Mouse (Mus musculus) midbrain, embryonic 16.5 days (tissue): ENCODE results near the gene Cct4. TPM values are rescaled to one million over a fixed set of nuclear protein-coding genes. Genes with fewer than 3 reads are reported as not detected.

Experiments used
- ATAC-seq: fragments of 200-750 bp; cut with Nextera tagmentation; 2 replicates; pipeline ENCODE4 v1.8.0; 2017; ENCODE audit warnings: moderate TSS enrichment
- H3K27ac ChIP-seq: fragments of 300-500 bp; sonication (generic); 2 replicates; pipeline ENCODE4 v1.5.1; 2014; ENCODE audit warnings: mild to moderate bottlenecking, low read length, mixed read lengths
- H3K27me3 ChIP-seq: fragments of 300-500 bp; sonication (generic); 2 replicates; pipeline ENCODE4 v1.6.1; 2014; ENCODE audit warnings: low read depth, low read length, mixed read lengths; ENCODE audit not compliant: control insufficient read depth, insufficient read depth
- H3K36me3 ChIP-seq: fragments of 300-500 bp; sonication (generic); 2 replicates; pipeline ENCODE4 v1.6.1; 2014; ENCODE audit warnings: mild to moderate bottlenecking, low read length, moderate library complexity, mixed read lengths; ENCODE audit not compliant: control insufficient read depth, insufficient read depth
- H3K4me1 ChIP-seq: fragments of 300-500 bp; sonication (generic); 2 replicates; pipeline ENCODE4 v1.6.1; 2014; ENCODE audit warnings: mild to moderate bottlenecking, low read length, mixed read lengths; ENCODE audit not compliant: control insufficient read depth, insufficient read depth
- H3K4me2 ChIP-seq: fragments of 300-500 bp; sonication (generic); 2 replicates; pipeline ENCODE4 v1.6.1; 2014; ENCODE audit warnings: mild to moderate bottlenecking, low read length, mixed read lengths
- H3K4me3 ChIP-seq: fragments of 300-500 bp; sonication (generic); 2 replicates; pipeline ENCODE4 v1.5.1; 2014; ENCODE audit warnings: low read depth, mild to moderate bottlenecking, low read length, moderate library complexity, mixed read lengths
- H3K9ac ChIP-seq: fragments of 300-500 bp; sonication (generic); 2 replicates; pipeline ENCODE4 v1.6.1; 2014; ENCODE audit warnings: low read depth, low read length, mixed read lengths
- H3K9me3 ChIP-seq: fragments of 300-500 bp; sonication (generic); replicated peaks from 2 replicates; pipeline ENCODE4 v1.6.1; 2014; ENCODE audit warnings: mild to moderate bottlenecking, low read length, mixed read lengths; ENCODE audit not compliant: control insufficient read depth, poor library complexity, severe bottlenecking
- WGBS: fragments of 180-500 bp; shearing (Covaris S2); extraction: QIAGEN DNeasy Blood & Tissue Kit; methylation state at CpG from one replicate; pipeline ENCODE4 v1.1.7; 2014; 5-methylcytosine and 5-hydroxymethylcytosine counted together
- polyA plus RNA-seq: library from polyadenylated mRNA; unstranded; fragments of >200 nt; fragmentation: Nextera tagmentation; extraction: Ambion mirVana; gene quantifications from 2 replicates; pipeline ENCODE4 v1.2.1, GENCODE M21; 2015

The Cct4 gene
- polyA plus RNA-seq, 1 experiment from 2014 or later = 276 TPM

GRCm38 (mm10) chr11:22979221-22979620, 11.1 kb upstream of the Cct4 start:
- no peak overlapping the region for H3K9ac ChIP-seq
- ATAC-seq = no peak
- H3K27ac ChIP-seq = no peak overlapping the region
- H3K4me2 ChIP-seq = no peak overlapping the region
- H3K4me3 ChIP-seq = no peak overlapping the region
- WGBS = 84% methylated on average over 1 of the region's 1 CpGs
- H3K27me3 ChIP-seq = no peaks in the 10 kb centered on the region
- no peaks in the 10 kb centered on the region for H3K9me3 ChIP-seq
- peaks cover 43% of the 10 kb centered on the region for H3K4me1 ChIP-seq
- H3K36me3 ChIP-seq = peaks cover 3% of the 10 kb centered on the region; the same call in 1 of the 2 replicates

GRCm38 (mm10) chr11:22981041-22981440, 9.3 kb upstream of the Cct4 start:
- peak overlapping the region; percentile 68 for H3K4me2 ChIP-seq
- H3K36me3 ChIP-seq = peaks cover 2% of the 10 kb centered on the region; the same call in 1 of the 2 replicates
- peak; percentile 6; the same call in 1 of the 2 replicates for ATAC-seq
- peaks cover 30% of the 10 kb centered on the region for H3K4me1 ChIP-seq
- H3K9me3 ChIP-seq = no peaks in the 10 kb centered on the region
- H3K27ac ChIP-seq = no peak overlapping the region
- WGBS = 50% methylated on average over 4 of the region's 4 CpGs
- H3K9ac ChIP-seq = peak overlapping the region; percentile 69
- H3K27me3 ChIP-seq = no peaks in the 10 kb centered on the region
- H3K4me3 ChIP-seq = peak overlapping the region; percentile 58

- H3K9me3 ChIP-seq = no peaks in the 10 kb centered on the region
- WGBS = 4% methylated on average over 12 of the region's 12 CpGs
- H3K27ac ChIP-seq = peak overlapping the region; percentile 92
- H3K4me2 ChIP-seq = peak overlapping the region; percentile 68
- peak overlapping the region; percentile 69 for H3K9ac ChIP-seq
- H3K36me3 ChIP-seq = peaks cover 2% of the 10 kb centered on the region; the same call in 1 of the 2 replicates
- ATAC-seq = peak; percentile 59
- H3K4me1 ChIP-seq = peaks cover 25% of the 10 kb centered on the region
- H3K4me3 ChIP-seq = peak overlapping the region; percentile 58
- no peaks in the 10 kb centered on the region for H3K27me3 ChIP-seq
Measured at GRCm38 (mm10) chr11:22981543-22981950, 8.8 kb upstream of the Cct4 start.

GRCm38 (mm10) chr11:22981984-22982757, 8.1 kb upstream of the Cct4 start, which contains the start of the genes Gm28048 and Commd1:
Gene Gm28048, minus strand, starts transcription at chr11:22982090.
Gene Commd1, minus strand, starts transcription at chr11:22982382.
- Histone ChIP-seq H3K36me3 (no peaks in the 10 kb centered on the region), H3K4me2 (peak within 1 kb of the TSS; percentile 68), H3K27ac (peak within 1 kb of the TSS; percentile 92), H3K4me1 (peaks cover 21% of the 10 kb centered on the region), H3K4me3 (peak within 1 kb of the TSS; percentile 58), H3K9ac (peak within 1 kb of the TSS; percentile 69), H3K9me3 (no peaks in the 10 kb centered on the region), H3K27me3 (no peaks in the 10 kb centered on the region)
- 2% methylated on average over 41 of the region's 42 CpGs for WGBS
- ATAC-seq = peak; percentile 95

GRCm38 (mm10) chr11:22982846-22983245, 7.5 kb upstream of the Cct4 start:
- Histone ChIP-seq H3K36me3 (no peaks in the 10 kb centered on the region), H3K4me2 (no peak overlapping the region), H3K27ac (0 out of 2 replicates have a peak overlapping the region, but pooled peaks have one; percentile 23), H3K9me3 (no peaks in the 10 kb centered on the region), H3K4me3 (no peak overlapping the region), H3K9ac (no peak overlapping the region), H3K27me3 (no peaks in the 10 kb centered on the region), H3K4me1 (peaks cover 16% of the 10 kb centered on the region)
- WGBS = 64% methylated on average over 6 of the region's 6 CpGs
- no peak for ATAC-seq

GRCm38 (mm10) chr11:22985510-22985909, 4.8 kb upstream of the Cct4 start:
- Histone ChIP-seq H3K4me1 (peaks cover 16% of the 10 kb centered on the region), H3K27ac (no peak overlapping the region), H3K36me3 (no peaks in the 10 kb centered on the region), H3K9ac (no peak overlapping the region), H3K27me3 (no peaks in the 10 kb centered on the region), H3K9me3 (no peaks in the 10 kb centered on the region), H3K4me3 (no peak overlapping the region), H3K4me2 (no peak overlapping the region)
- 86% methylated on average over 3 of the region's 3 CpGs for WGBS
- no peak for ATAC-seq

GRCm38 (mm10) chr11:22987357-22987756, 3.0 kb upstream of the Cct4 start:
- Histone ChIP-seq H3K27me3 (no peaks in the 10 kb centered on the region), H3K4me1 (peaks cover 16% of the 10 kb centered on the region), H3K9me3 (no peaks in the 10 kb centered on the region), H3K4me2 (no peak overlapping the region), H3K4me3 (no peak overlapping the region), H3K36me3 (no peaks in the 10 kb centered on the region), H3K27ac (peak overlapping the region; percentile 53; the same call in 1 of the 2 replicates), H3K9ac (no peak overlapping the region)
- no peak for ATAC-seq
- 41% methylated on average over 2 of the region's 2 CpGs for WGBS

GRCm38 (mm10) chr11:22989786-22990185, 533 bp upstream of the Cct4 start:
- Histone ChIP-seq H3K4me3 (peak overlapping the region; percentile 79), H3K36me3 (peaks cover 8% of the 10 kb centered on the region; the same call in 1 of the 2 replicates), H3K9ac (peak overlapping the region; percentile 92), H3K4me1 (peaks cover 16% of the 10 kb centered on the region), H3K27me3 (no peaks in the 10 kb centered on the region), H3K4me2 (peak overlapping the region; percentile 97), H3K9me3 (no peaks in the 10 kb centered on the region), H3K27ac (peak overlapping the region; percentile 94)
- ATAC-seq = peak; percentile 11
- 27% methylated on average over 1 of the region's 1 CpGs for WGBS

GRCm38 (mm10) chr11:22991218-22991835, 1.0 kb downstream of the Cct4 start:
- Histone ChIP-seq H3K4me1 (peaks cover 16% of the 10 kb centered on the region), H3K27ac (no peak overlapping the region), H3K4me2 (peak overlapping the region; percentile 97), H3K36me3 (peaks cover 8% of the 10 kb centered on the region; the same call in 1 of the 2 replicates), H3K27me3 (no peaks in the 10 kb centered on the region), H3K4me3 (peak overlapping the region; percentile 79), H3K9ac (peak overlapping the region; percentile 92), H3K9me3 (no peaks in the 10 kb centered on the region)
- ATAC-seq = no peak
- 11% methylated on average over 14 of the region's 14 CpGs for WGBS
